Mouse (Mus musculus) hindbrain, embryonic 14.5 days (tissue): ENCODE data around the gene Fmnl2. TPM values are rescaled to one million over a fixed set of nuclear protein-coding genes. Genes with fewer than 3 reads are reported as not detected.

Experiments
- ATAC-seq: fragments of 200-750 bp; cut with Nextera tagmentation; 2 replicates; pipeline ENCODE4 v1.8.0; 2017; ENCODE audit warnings: moderate number of reproducible peaks, mild to moderate bottlenecking, moderate TSS enrichment, moderate library complexity; ENCODE audit not compliant: low FRiP score
- DNase-seq: peaks from one replicate; pipeline ENCODE4 v3.0.0-alpha.2; 2015; ENCODE audit warnings: low spot score
- H3K27ac ChIP-seq: fragments of 300-500 bp; sonication (generic); 2 replicates; pipeline ENCODE4 v1.5.1; 2014; ENCODE audit warnings: mild to moderate bottlenecking, moderate library complexity
- H3K27me3 ChIP-seq: fragments of 300-500 bp; sonication (generic); 2 replicates; pipeline ENCODE4 v1.6.1; 2014; ENCODE audit warnings: mild to moderate bottlenecking, low read length, mixed read lengths; ENCODE audit not compliant: control insufficient read depth, insufficient read depth
- H3K36me3 ChIP-seq: fragments of 300-500 bp; sonication (generic); replicated peaks from 2 replicates; pipeline ENCODE4 v1.6.1; 2014; ENCODE audit not compliant: control insufficient read depth, insufficient read depth
- H3K4me1 ChIP-seq: fragments of 300-500 bp; sonication (generic); replicated peaks from 2 replicates; pipeline ENCODE4 v1.6.1; 2014; ENCODE audit warnings: antibody characterized with exemption, low read length, mixed read lengths; ENCODE audit not compliant: control insufficient read depth, insufficient read depth
- H3K4me2 ChIP-seq: fragments of 300-500 bp; sonication (generic); replicated peaks from 2 replicates; pipeline ENCODE4 v1.6.1; 2014; ENCODE audit warnings: mild to moderate bottlenecking, moderate library complexity
- H3K4me3 ChIP-seq: fragments of 300-500 bp; sonication (generic); replicated peaks from 2 replicates; pipeline ENCODE4 v1.5.1; 2014; ENCODE audit warnings: mild to moderate bottlenecking, low read length
- H3K9ac ChIP-seq: fragments of 300-500 bp; sonication (generic); 2 replicates; pipeline ENCODE4 v1.6.1; 2014
- H3K9me3 ChIP-seq: fragments of 300-500 bp; sonication (generic); 2 replicates; pipeline ENCODE4 v1.6.1; 2016; ENCODE audit warnings: low read length; ENCODE audit not compliant: control insufficient read depth
- WGBS: fragments of 180-500 bp; shearing (Covaris S2); extraction: QIAGEN DNeasy Blood & Tissue Kit; methylation state at CpG from one replicate; pipeline ENCODE4 v1.1.7; 2014; 5-methylcytosine and 5-hydroxymethylcytosine counted together
- polyA plus RNA-seq: library from polyadenylated mRNA; unstranded; fragments of >200 nt; fragmentation: Nextera tagmentation; extraction: Ambion mirVana; gene quantifications from 2 replicates; pipeline ENCODE4 v1.2.1, GENCODE M21; 2014

Fmnl2 gene
- 13.4 and 13.7 TPM in 2 replicates for polyA plus RNA-seq

DNA sequence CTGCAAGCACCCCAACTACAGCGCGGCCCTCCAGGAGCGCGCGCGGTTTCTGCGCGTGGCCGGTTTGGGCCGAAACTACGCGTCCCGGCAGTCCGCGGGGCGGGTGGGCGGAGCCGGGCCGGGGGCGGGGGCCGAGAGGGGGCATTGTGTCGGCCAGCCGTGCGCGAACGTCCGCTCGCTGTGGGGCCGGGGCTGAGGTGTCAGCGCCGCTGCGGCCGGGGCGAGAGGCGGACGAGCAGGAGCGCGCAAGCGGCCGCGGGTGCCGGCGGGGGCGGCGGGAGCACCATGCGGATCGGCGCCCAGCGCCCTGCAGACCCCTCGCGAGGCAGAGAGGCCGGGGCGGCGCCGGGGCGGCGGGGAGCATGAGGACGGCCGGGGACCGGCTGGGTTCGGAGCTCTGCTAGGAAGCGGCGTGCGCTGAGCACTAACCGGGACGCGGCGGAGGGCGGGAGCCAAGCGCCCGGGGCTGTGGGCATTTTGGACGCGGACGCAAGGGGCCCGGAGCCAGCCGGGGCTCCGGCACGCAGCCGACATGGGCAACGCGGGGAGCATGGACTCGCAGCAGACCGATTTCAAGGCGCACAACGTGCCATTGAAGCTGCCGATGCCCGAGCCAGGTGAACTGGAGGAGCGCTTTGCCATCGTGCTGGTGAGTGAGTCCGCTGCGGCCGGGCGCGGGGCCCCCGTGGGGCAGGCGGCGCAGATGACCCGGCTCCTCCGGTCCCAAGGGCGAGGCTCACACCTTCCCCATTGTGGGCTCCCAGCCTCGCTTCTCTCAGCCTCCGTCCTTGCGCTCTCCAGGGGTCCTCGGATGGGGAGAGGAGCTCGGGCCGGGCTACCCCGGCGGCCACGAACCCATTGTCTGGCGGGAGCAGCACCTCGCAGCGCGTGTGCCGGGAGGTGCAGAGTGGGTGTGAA is at the start of gene Fmnl2:
Fmnl2 (plus strand) TSS at position 250 of the 918 bp plus-strand sequence.
- H3K4me2 ChIP-seq: peak within 1 kb of the TSS; percentile 86
- H3K4me3 ChIP-seq: peak within 1 kb of the TSS; percentile 89
- under 1% methylated on average over 105 of the region's 114 CpGs for WGBS
- no peaks in the 10 kb centered on the region for H3K9me3 ChIP-seq
- no peaks in the 10 kb centered on the region for H3K27me3 ChIP-seq
- peak within 1 kb of the TSS; percentile 96 for H3K9ac ChIP-seq
- DNase-seq (peak; percentile 81), ATAC-seq (peak; percentile 93)
- peaks cover 34% of the 10 kb centered on the region for H3K4me1 ChIP-seq
- peak within 1 kb of the TSS; percentile 90 for H3K27ac ChIP-seq
- no peaks in the 10 kb centered on the region for H3K36me3 ChIP-seq

DNA sequence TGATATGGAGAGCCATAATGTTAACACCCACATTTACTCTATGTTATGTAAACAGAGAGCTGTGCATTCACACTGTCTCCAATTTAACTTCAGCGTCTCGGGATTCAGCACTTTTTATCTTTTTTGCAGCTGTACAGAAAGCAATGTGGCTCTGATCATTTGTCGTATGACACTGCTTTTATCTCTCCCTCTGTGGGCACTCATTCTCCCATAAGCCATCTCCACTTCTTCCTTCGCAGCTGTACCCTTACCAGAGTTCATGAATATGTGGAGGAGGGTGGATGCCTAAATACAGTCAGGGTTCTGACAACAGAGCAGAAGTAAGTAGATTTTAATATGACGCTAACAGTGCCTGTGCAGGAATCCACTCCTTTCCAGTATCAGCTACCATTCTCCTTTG is 47.7 kb upstream of the Fmnl2 start:
- DNase-seq: no peak
- H3K27ac ChIP-seq: no peak overlapping the region
- H3K4me1 ChIP-seq: 0 out of 2 replicates have a peak, but pooled peaks cover 5% of the 10 kb centered on the region
- no peaks in the 10 kb centered on the region for H3K9me3 ChIP-seq
- no peaks in the 10 kb centered on the region for H3K27me3 ChIP-seq
- 88% methylated on average over 5 of the region's 5 CpGs for WGBS
- H3K9ac ChIP-seq: no peak overlapping the region
- H3K4me3 ChIP-seq: no peak overlapping the region
- no peaks in the 10 kb centered on the region for H3K36me3 ChIP-seq
- no peak for ATAC-seq
- H3K4me2 ChIP-seq: no peak overlapping the region

DNA sequence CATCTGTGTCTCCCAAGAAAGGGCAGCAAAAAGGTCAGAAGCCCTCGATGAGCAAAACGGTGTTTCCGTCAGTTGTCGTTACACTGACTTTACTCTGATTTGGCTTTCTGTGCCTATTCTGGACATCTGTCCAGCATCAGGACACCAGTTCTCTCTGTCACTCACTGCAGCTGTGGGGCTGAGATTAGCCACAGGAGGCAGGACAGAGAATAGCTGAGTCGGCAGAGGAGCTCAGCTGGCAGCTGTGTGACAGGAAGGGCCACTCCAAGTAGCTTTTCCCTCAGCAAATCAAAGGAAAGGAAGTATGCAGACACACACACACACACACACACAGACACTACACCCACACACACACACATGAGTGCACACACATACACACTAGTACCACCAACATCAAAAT is 46.0 kb upstream of the Fmnl2 start:
- Histone ChIP-seq H3K4me1 (0 out of 2 replicates have a peak, but pooled peaks cover 5% of the 10 kb centered on the region), H3K9ac (no peak overlapping the region), H3K27ac (no peak overlapping the region), H3K27me3 (no peaks in the 10 kb centered on the region), H3K4me3 (no peak overlapping the region), H3K4me2 (no peak overlapping the region), H3K36me3 (no peaks in the 10 kb centered on the region), H3K9me3 (no peaks in the 10 kb centered on the region)
- WGBS: 40% methylated on average over 5 of the region's 5 CpGs
- no peak for ATAC-seq
- peak; percentile 46 for DNase-seq

DNA sequence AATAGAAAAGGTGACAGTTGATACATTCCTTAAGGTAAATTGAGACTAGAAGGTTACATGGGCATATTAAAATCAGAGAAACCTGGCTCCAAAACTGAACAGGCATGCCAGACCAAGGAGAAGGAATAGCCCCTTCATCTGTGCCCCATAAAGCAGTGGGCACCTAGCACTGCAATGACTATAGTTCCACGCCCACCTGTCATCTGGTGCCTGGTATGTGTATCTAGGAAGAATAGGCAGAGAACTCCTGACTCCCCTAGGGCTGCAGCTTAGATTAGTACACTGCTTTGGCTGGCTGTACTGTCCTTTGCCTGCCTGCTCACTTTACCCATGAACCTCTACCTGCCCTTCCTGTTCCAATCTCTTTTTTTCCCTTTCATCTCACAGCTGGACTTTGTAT is 40.3 kb upstream of the Fmnl2 start:
- H3K4me1 ChIP-seq: no peaks in the 10 kb centered on the region
- H3K27me3 ChIP-seq: no peaks in the 10 kb centered on the region
- 94% methylated on average over 1 of the region's 1 CpGs for WGBS
- no peak overlapping the region for H3K4me3 ChIP-seq
- H3K9me3 ChIP-seq: no peaks in the 10 kb centered on the region
- no peak for DNase-seq
- no peak overlapping the region for H3K4me2 ChIP-seq
- H3K27ac ChIP-seq: no peak overlapping the region
- no peak overlapping the region for H3K9ac ChIP-seq
- no peak for ATAC-seq
- H3K36me3 ChIP-seq: no peaks in the 10 kb centered on the region

DNA sequence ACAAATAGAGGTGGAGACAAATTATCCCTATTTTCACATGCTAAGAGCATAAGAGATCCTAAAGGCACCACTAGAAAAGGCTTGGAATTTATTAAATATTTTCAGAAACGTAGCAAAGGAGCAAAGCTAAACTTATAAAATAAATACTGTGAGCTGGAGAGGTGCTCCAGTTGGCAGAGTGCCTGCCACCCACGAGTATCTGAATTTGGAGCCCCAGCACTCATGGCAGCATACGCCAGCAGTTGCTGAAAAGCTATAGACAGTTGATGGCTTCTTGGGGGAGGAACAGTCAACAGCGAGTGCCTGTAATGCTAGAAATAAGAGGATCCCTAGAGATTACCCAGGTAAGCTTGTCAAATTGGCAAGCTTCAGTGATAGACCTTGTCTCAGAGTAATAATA is 38.7 kb upstream of the Fmnl2 start:
- Histone ChIP-seq H3K4me2 (no peak overlapping the region), H3K4me3 (no peak overlapping the region), H3K27ac (no peak overlapping the region), H3K27me3 (no peaks in the 10 kb centered on the region), H3K36me3 (no peaks in the 10 kb centered on the region), H3K9ac (no peak overlapping the region), H3K9me3 (no peaks in the 10 kb centered on the region), H3K4me1 (no peaks in the 10 kb centered on the region)
- DNase-seq (no peak), ATAC-seq (no peak)
- 85% methylated on average over 4 of the region's 4 CpGs for WGBS

DNA sequence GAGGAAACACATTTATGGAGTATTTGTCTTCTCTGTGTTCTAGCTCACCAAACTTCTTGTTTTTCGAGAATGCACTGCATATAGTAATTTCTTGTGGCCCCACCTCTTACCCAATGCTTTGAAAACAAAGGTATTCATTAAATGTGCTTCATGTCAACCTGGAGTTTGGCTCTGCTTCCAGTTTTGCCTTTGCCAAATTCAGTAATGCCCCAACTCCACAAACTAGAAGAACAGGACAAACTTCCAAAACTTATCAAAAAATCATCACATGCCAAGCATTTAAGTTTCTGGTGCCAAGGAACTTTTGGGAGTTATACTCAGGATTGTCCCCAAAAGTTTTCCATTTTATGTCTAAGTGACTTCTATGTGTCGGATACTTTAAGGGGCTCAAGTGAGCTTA is 35.4 kb upstream of the Fmnl2 start:
- WGBS: 90% methylated on average over 2 of the region's 2 CpGs
- Histone ChIP-seq H3K9ac (no peak overlapping the region), H3K4me1 (no peaks in the 10 kb centered on the region), H3K4me2 (no peak overlapping the region), H3K27me3 (no peaks in the 10 kb centered on the region), H3K36me3 (no peaks in the 10 kb centered on the region), H3K27ac (no peak overlapping the region), H3K4me3 (no peak overlapping the region), H3K9me3 (no peaks in the 10 kb centered on the region)
- DNase-seq (no peak), ATAC-seq (no peak)

DNA sequence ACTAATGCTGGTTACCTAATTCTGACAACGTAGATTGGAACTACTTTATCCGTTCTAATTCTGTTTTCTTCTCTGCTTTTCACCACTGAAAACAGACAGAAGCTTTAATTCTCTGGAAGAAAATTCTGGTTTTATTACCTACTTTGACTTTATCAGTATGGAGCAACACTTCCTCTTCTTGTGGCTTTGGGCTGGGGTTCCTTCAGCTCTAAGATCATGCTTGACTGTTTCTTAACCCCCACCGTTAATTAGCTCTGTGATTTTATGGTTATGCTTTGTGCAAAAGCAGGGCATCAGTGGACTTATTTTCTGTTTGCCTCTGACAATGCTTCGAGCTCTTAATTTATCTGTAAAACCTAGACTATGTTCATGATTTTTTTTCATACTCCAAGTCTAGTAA is 29.6 kb upstream of the Fmnl2 start:
- WGBS: 92% methylated on average over 4 of the region's 4 CpGs
- H3K4me2 ChIP-seq: no peak overlapping the region
- DNase-seq (no peak), ATAC-seq (no peak)
- H3K9me3 ChIP-seq: no peaks in the 10 kb centered on the region
- no peaks in the 10 kb centered on the region for H3K4me1 ChIP-seq
- no peak overlapping the region for H3K9ac ChIP-seq
- no peak overlapping the region for H3K4me3 ChIP-seq
- no peak overlapping the region for H3K27ac ChIP-seq
- H3K27me3 ChIP-seq: no peaks in the 10 kb centered on the region
- no peaks in the 10 kb centered on the region for H3K36me3 ChIP-seq

DNA sequence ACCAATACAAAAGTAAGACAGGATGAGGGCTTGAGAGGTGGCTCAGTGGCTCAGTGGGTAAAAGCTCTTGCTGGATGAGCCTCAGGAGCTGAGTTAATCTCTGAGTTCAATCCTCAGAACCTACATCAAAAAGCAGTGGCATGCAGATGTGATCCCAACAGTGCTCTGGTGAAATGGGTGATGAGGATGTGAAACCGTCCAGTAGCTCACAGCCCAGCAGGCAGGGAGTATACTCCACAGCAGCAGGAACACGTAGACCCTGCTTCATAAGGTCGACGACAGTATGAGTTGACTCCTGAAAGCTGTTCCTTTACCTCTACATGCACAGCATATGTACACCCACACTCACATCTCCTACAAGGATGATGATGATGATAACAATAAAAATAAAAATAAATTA is 27.1 kb upstream of the Fmnl2 start:
- no peaks in the 10 kb centered on the region for H3K27me3 ChIP-seq
- no peak overlapping the region for H3K4me3 ChIP-seq
- no peaks in the 10 kb centered on the region for H3K36me3 ChIP-seq
- DNase-seq (no peak), ATAC-seq (no peak)
- H3K4me1 ChIP-seq: no peaks in the 10 kb centered on the region
- H3K27ac ChIP-seq: no peak overlapping the region
- 89% methylated on average over 4 of the region's 4 CpGs for WGBS
- no peak overlapping the region for H3K4me2 ChIP-seq
- no peak overlapping the region for H3K9ac ChIP-seq
- no peaks in the 10 kb centered on the region for H3K9me3 ChIP-seq

DNA sequence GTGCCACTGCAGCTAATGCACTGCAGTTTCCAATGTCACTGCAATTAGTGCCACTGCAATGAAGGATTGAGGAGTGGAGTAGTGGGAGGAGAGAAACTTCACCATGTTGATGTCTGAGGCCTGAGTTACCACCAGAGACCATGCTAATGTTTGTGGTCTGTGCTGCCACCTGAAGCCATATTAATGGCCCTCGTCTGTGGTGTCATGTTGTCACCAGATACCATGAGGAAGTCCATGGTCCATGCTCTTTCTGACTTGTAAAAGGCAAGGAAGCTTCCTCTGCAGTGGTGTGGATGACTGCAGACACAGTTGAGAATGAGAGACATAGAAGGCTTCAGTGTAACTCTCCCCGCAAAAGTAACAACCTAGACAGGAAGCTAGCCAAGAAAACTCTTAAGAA is 26.1 kb upstream of the Fmnl2 start:
- no peak overlapping the region for H3K4me2 ChIP-seq
- no peaks in the 10 kb centered on the region for H3K4me1 ChIP-seq
- H3K36me3 ChIP-seq: no peaks in the 10 kb centered on the region
- 89% methylated on average over 2 of the region's 2 CpGs for WGBS
- DNase-seq: no peak
- H3K27ac ChIP-seq: no peak overlapping the region
- H3K9ac ChIP-seq: no peak overlapping the region
- no peak for ATAC-seq
- no peak overlapping the region for H3K4me3 ChIP-seq
- no peaks in the 10 kb centered on the region for H3K9me3 ChIP-seq
- no peaks in the 10 kb centered on the region for H3K27me3 ChIP-seq
